Mouse (Mus musculus) gastrocnemius, adult 2 months (tissue): ENCODE data around the gene Msrb3. TPM values are rescaled to one million over a fixed set of nuclear protein-coding genes. Genes with fewer than 3 reads are reported as not detected.

Experiments used
- DNase-seq: peaks from one replicate; pipeline ENCODE4 v3.0.0; 2022
- H3K27ac ChIP-seq: fragments of 200-600 bp; 2 replicates; pipeline ENCODE4 v1.8.1; 2022; ENCODE audit warnings: mild to moderate bottlenecking
- H3K4me3 ChIP-seq: fragments of 200-600 bp; 2 replicates; pipeline ENCODE4 v1.8.1; 2022; ENCODE audit warnings: mild to moderate bottlenecking, moderate library complexity
- CTCF ChIP-seq: fragments of 200-600 bp; IDR thresholded peaks from 2 replicates; pipeline ENCODE4 v1.8.1; 2022; ENCODE audit warnings: antibody characterized with exemption, mild to moderate bottlenecking, moderate library complexity
- intact Hi-C: fragments of 180-260 bp; cut with DNase I; formaldehyde crosslinking; loops from one replicate; pipeline ENCODE4 v1.15.1; 2025
- total RNA-seq, 2 experiments: library from RNA; stranded (reverse); gene quantifications; 2 replicates each; pipeline ENCODE4 v1.2.3; 2021

The Msrb3 gene
- total RNA-seq, 2 experiments from 2014 or later: 111 to 116 TPM

- no peak for DNase-seq
- intact Hi-C loops: no loop called here
- Histone ChIP-seq H3K4me3 (peak overlapping the region; percentile 50), H3K27ac (no peak overlapping the region)
- no peak for TF ChIP-seq CTCF
Measured at GRCm38 (mm10) chr10:120871630-120872482, 27.0 kb downstream of the Msrb3 start.

GRCm38 (mm10) chr10:120871096-120871495 lies 27.8 kb downstream of the Msrb3 start:
- H3K4me3 ChIP-seq: no peak overlapping the region
- intact Hi-C loops: no loop called here
- no peak for DNase-seq

GRCm38 (mm10) chr10:120869241-120869775 lies 29.6 kb downstream of the Msrb3 start:
- Histone ChIP-seq H3K4me3 (no peak overlapping the region), H3K27ac (no peak overlapping the region)
- DNase-seq: no peak
- intact Hi-C loops: no loop called here
- no peak for TF ChIP-seq CTCF

More at GRCm38 (mm10) chr10:120871096-120871495, 27.8 kb downstream of the Msrb3 start:
- no peak overlapping the region for H3K27ac ChIP-seq
- TF ChIP-seq CTCF: no peak

- Histone ChIP-seq H3K27ac (no peak overlapping the region), H3K4me3 (no peak overlapping the region)
- DNase-seq: peak; percentile 63
- TF ChIP-seq CTCF: peak; percentile 93
- intact Hi-C loops: no loop called here
Measured at GRCm38 (mm10) chr10:120864446-120864845, 34.5 kb downstream of the Msrb3 start.

GRCm38 (mm10) chr10:120861674-120862073 lies 37.2 kb downstream of the Msrb3 start:
- intact Hi-C loops: no loop called here
- DNase-seq: no peak
- no peak for TF ChIP-seq CTCF
- no peak overlapping the region for H3K27ac ChIP-seq
- no peak overlapping the region for H3K4me3 ChIP-seq

GRCm38 (mm10) chr10:120861194-120861593 lies 37.7 kb downstream of the Msrb3 start:
- TF ChIP-seq CTCF: peak; percentile 80
- DNase-seq: peak; percentile 55
- Histone ChIP-seq H3K27ac (no peak overlapping the region), H3K4me3 (no peak overlapping the region)
- intact Hi-C loops: no loop called here

GRCm38 (mm10) chr10:120857531-120858001 lies 41.3 kb downstream of the Msrb3 start:
- intact Hi-C loops: no loop called here
- TF ChIP-seq CTCF: peak; percentile 47
- Histone ChIP-seq H3K27ac (no peak overlapping the region; the same call in 1 of the 2 replicates), H3K4me3 (peak overlapping the region; percentile 23)
- no peak for DNase-seq

GRCm38 (mm10) chr10:120854329-120854728 lies 44.6 kb downstream of the Msrb3 start:
- no peak for DNase-seq
- H3K27ac ChIP-seq: no peak overlapping the region
- H3K4me3 ChIP-seq: no peak overlapping the region
- TF ChIP-seq CTCF: no peak
- intact Hi-C loops: no loop called here

GRCm38 (mm10) chr10:120853816-120854215 lies 45.1 kb downstream of the Msrb3 start:
- H3K27ac ChIP-seq: no peak overlapping the region
- no peak overlapping the region for H3K4me3 ChIP-seq
- intact Hi-C loops: no loop called here
- DNase-seq: no peak
- TF ChIP-seq CTCF: no peak

- peak overlapping the region; percentile 2; the same call in 1 of the 2 replicates for H3K27ac ChIP-seq
Measured at GRCm38 (mm10) chr10:120851196-120851781, 47.6 kb downstream of the Msrb3 start.

GRCm38 (mm10) chr10:120850391-120851195 lies 48.3 kb downstream of the Msrb3 start:
- peak overlapping the region; percentile 74 for H3K27ac ChIP-seq
- intact Hi-C loops: no loop called here
- H3K4me3 ChIP-seq: peak overlapping the region; percentile 52

More at GRCm38 (mm10) chr10:120851196-120851781, 47.6 kb downstream of the Msrb3 start:
- intact Hi-C loops: no loop called here
- no peak for TF ChIP-seq CTCF
- no peak overlapping the region; the same call in 1 of the 2 replicates for H3K4me3 ChIP-seq
- DNase-seq: no peak

GRCm38 (mm10) chr10:120848677-120849076 lies 50.2 kb downstream of the Msrb3 start:
- no peak for TF ChIP-seq CTCF
- intact Hi-C loops: no loop called here
- no peak overlapping the region for H3K4me3 ChIP-seq
- no peak for DNase-seq
- no peak overlapping the region for H3K27ac ChIP-seq

More at GRCm38 (mm10) chr10:120850391-120851195, 48.3 kb downstream of the Msrb3 start:
- TF ChIP-seq CTCF: no peak
- DNase-seq: no peak
